Mouse (Mus musculus) liver, embryonic 12.5 days (tissue): ENCODE results near the gene Wdr90. TPM values are rescaled to one million over a fixed set of nuclear protein-coding genes. Genes with fewer than 3 reads are reported as not detected.

ENCODE experiments used
- ATAC-seq: fragments of 200-750 bp; cut with Nextera tagmentation; 2 replicates; pipeline ENCODE4 v1.8.0; 2017; ENCODE audit warnings: moderate number of reproducible peaks, mild to moderate bottlenecking, moderate library complexity
- H3K27ac ChIP-seq: fragments of 300-500 bp; sonication (generic); 2 replicates; pipeline ENCODE4 v1.5.1; 2016; ENCODE audit warnings: mild to moderate bottlenecking
- H3K27me3 ChIP-seq: fragments of 300-500 bp; sonication (generic); replicated peaks from 2 replicates; pipeline ENCODE4 v1.6.1; 2016; ENCODE audit warnings: mild to moderate bottlenecking, moderate library complexity
- H3K36me3 ChIP-seq: fragments of 300-500 bp; sonication (generic); 2 replicates; pipeline ENCODE4 v1.6.1; 2016; ENCODE audit warnings: mild to moderate bottlenecking, moderate library complexity
- H3K4me1 ChIP-seq: fragments of 300-500 bp; sonication (generic); 2 replicates; pipeline ENCODE4 v1.6.1; 2016
- H3K4me2 ChIP-seq: fragments of 300-500 bp; sonication (generic); 2 replicates; pipeline ENCODE4 v1.6.1; 2016; ENCODE audit warnings: mild to moderate bottlenecking, moderate library complexity
- H3K4me3 ChIP-seq: fragments of 300-500 bp; sonication (generic); 2 replicates; pipeline ENCODE4 v1.5.1; 2016; ENCODE audit warnings: mild to moderate bottlenecking, moderate library complexity
- H3K9ac ChIP-seq: fragments of 300-500 bp; sonication (generic); 2 replicates; pipeline ENCODE4 v1.6.1; 2016; ENCODE audit warnings: mild to moderate bottlenecking, moderate library complexity
- H3K9me3 ChIP-seq: fragments of 300-500 bp; sonication (generic); replicated peaks from 2 replicates; pipeline ENCODE4 v1.6.1; 2016; ENCODE audit warnings: mild to moderate bottlenecking, moderate library complexity
- WGBS: fragments of 180-500 bp; shearing (Covaris S2); methylation state at CpG from one replicate; pipeline ENCODE4 v1.1.7; 2016; ENCODE audit not compliant: insufficient replicate concordance; 5-methylcytosine and 5-hydroxymethylcytosine counted together
- polyA plus RNA-seq: library from polyadenylated mRNA; unstranded; fragments of >200 nt; fragmentation: Nextera tagmentation; extraction: Ambion mirVana; gene quantifications from 2 replicates; pipeline ENCODE4 v1.2.1, GENCODE M21; 2016

Gene Wdr90
- polyA plus RNA-seq, 1 experiment from 2014 or later = 19.6 TPM

DNA sequence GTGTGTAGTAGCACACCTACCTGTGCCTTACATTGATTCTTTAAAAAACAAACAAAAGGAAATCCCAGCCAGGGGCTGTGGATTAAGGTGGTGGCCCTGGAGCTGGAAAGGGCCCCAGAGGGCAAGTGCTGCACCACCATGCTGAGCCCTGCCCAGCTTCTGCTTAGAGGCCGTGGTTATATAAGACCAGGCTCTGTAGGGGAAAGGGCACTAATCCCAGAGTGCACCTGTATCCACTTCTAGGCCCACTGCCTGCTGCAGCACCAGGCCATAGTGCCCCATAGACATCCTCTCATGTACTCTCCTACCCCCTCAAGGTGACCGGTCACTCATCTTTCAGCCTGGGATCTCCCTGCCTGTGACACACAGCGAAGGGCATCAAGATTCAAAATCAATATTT lies 4.9 kb upstream of the Wdr90 start:
- no peaks in the 10 kb centered on the region for H3K9me3 ChIP-seq
- H3K36me3 ChIP-seq = peaks cover 35% of the 10 kb centered on the region
- peak overlapping the region; percentile 7; the same call in 1 of the 2 replicates for H3K9ac ChIP-seq
- no peaks in the 10 kb centered on the region for H3K27me3 ChIP-seq
- peak overlapping the region; percentile 92; the same call in 1 of the 2 replicates for H3K4me2 ChIP-seq
- H3K27ac ChIP-seq = no peak overlapping the region
- 81% methylated on average over 3 of the region's 3 CpGs for WGBS
- peaks cover 52% of the 10 kb centered on the region for H3K4me1 ChIP-seq
- no peak overlapping the region for H3K4me3 ChIP-seq
- no peak for ATAC-seq

DNA sequence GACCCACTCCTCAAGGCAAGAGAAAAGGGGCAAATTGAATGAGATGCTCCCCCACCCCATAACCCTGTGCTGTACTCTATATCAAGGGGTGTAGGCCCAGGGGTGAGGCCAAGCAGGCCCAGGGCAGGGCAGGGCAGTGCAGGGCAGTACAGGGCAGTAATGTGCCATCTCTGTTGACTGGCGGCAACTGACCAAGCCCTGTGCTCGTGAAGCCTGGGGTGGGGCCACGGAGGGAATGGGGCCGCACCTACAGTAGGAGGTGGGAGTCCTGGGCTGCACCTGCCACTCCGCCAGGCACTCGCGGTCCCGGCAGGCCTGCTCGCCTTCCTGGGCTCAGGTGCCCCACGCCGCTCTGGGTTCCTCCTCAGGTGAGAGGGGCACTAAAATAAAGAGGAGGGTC lies 4.0 kb upstream of the Wdr90 start:
- Histone ChIP-seq H3K9me3 (no peaks in the 10 kb centered on the region), H3K27me3 (no peaks in the 10 kb centered on the region), H3K27ac (no peak overlapping the region), H3K4me3 (no peak overlapping the region), H3K4me2 (no peak overlapping the region), H3K36me3 (peaks cover 35% of the 10 kb centered on the region), H3K4me1 (peaks cover 60% of the 10 kb centered on the region), H3K9ac (no peak overlapping the region)
- no peak for ATAC-seq
- WGBS = 84% methylated on average over 11 of the region's 11 CpGs

DNA sequence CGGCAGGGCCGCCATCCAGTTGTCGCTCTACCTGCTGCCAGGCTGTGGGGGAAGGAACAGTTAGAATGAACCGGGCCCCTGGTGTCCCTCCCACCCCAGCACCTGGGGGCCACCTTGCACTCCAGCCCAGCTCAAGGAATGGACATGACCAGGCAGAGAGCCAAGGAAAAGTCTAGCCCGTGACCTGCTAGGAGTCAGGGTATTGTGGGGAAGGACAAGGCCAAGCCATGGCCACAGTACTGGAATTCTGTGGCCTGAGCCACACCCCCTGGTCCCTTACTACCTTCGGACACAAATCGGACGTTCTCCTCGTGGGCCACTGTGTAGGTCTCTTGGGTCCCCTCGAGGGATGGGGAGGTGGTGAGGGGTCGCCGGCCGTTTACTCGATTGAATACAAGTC lies 3.0 kb upstream of the Wdr90 start:
- Histone ChIP-seq H3K4me1 (peaks cover 67% of the 10 kb centered on the region), H3K4me2 (no peak overlapping the region), H3K27me3 (no peaks in the 10 kb centered on the region), H3K27ac (no peak overlapping the region), H3K4me3 (no peak overlapping the region), H3K9me3 (no peaks in the 10 kb centered on the region), H3K9ac (no peak overlapping the region), H3K36me3 (peaks cover 35% of the 10 kb centered on the region)
- 85% methylated on average over 14 of the region's 14 CpGs for WGBS
- no peak for ATAC-seq

DNA sequence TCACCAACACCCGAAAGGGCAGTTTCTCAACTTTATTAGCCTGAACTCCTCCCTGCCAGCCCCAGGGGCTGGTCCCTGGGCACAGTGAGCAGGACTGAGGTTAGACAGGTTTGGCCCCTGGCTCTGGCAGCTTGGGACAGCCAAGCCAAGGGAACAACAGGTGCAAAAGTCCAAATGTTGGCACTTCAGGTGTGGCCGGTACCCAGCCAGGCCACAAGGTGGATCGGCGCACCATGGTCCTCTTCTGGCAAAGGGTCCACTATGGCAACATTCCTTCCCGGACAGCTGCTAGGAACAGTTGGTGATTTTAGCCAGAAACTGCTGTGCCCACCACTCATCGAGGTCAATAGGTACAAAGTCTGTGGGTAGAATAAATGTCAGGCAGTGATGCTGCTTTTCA lies 2.4 kb upstream of the Wdr90 start:
- no peaks in the 10 kb centered on the region for H3K9me3 ChIP-seq
- H3K9ac ChIP-seq = no peak overlapping the region
- no peak overlapping the region for H3K4me3 ChIP-seq
- no peaks in the 10 kb centered on the region for H3K27me3 ChIP-seq
- no peak overlapping the region for H3K4me2 ChIP-seq
- H3K27ac ChIP-seq = no peak overlapping the region
- H3K4me1 ChIP-seq = peaks cover 61% of the 10 kb centered on the region
- ATAC-seq = no peak
- H3K36me3 ChIP-seq = peaks cover 35% of the 10 kb centered on the region
- WGBS = 84% methylated on average over 6 of the region's 6 CpGs

DNA sequence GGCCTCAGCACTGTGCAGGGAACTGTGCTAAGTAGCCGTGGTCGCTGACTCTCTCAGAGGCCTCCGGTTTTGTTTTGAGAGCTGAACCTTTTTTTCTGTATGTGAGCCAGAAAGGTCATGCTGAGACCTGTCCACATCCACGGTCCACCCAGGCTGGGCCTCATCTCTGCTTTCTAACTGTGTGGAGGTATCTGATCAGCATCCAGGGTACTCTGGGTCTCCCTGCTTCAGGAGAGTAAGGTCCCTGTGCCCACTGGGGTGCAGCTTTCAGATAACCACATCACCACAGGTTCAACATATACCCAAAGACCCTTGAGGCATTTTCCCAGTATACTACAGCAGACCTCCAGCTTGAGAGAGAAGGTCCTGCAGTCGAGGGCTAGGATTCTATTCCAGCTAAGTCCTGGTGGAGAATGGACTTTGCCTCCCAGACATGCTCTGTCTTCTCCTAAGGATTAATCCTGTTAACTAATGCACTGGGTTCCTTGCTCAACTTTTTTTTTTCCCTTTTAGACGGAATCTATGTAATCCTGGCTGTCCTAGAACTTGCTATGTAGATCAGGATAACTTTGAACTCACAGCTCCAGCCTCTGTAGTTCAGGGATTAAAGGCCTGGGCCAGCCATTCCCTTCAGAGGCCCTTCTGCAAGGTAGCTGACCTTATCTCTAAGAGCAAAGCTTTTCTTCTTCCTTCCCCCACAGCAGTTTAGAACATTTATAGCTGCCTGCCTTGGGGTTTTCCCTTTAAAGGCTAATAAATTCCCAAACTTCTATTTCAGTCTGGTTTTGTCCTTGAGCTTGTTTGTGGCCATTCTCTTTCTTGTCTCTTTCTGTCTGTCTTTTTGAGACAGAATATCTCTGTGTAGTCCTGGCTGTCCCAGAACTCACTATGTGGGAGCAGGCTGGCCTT lies 657 bp upstream of the Wdr90 start:
- 12% methylated on average over 6 of the region's 6 CpGs for WGBS
- H3K4me1 ChIP-seq = peaks cover 44% of the 10 kb centered on the region
- no peaks in the 10 kb centered on the region for H3K27me3 ChIP-seq
- H3K4me2 ChIP-seq = peak overlapping the region; percentile 91
- H3K9me3 ChIP-seq = no peaks in the 10 kb centered on the region
- ATAC-seq = peak; percentile 23; the same call in 1 of the 2 replicates
- H3K27ac ChIP-seq = peak overlapping the region; percentile 74
- peak overlapping the region; percentile 69 for H3K4me3 ChIP-seq
- H3K36me3 ChIP-seq = peaks cover 36% of the 10 kb centered on the region
- peak overlapping the region; percentile 80 for H3K9ac ChIP-seq

DNA sequence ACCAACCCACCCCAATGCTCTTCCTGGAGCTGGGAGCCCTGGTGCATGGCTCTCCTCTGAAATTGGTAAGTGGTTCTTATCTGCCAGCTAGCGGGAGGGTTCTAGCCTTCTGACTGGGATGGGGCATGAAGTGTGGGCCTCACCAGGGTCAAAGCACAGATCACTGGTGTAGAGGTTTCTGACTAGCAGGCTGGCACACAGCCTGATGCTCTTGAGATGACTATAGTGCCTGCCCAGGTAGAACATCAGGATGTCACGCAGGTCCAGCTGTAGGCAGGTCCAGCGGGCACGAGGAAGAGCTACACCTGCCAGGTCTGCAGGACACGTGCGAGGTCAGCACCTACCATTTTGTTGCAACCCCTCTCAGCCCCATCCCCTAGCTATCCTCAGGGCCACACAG lies 1.1 kb downstream of the Wdr90 start:
- H3K9ac ChIP-seq = peak overlapping the region; percentile 80
- H3K4me3 ChIP-seq = peak overlapping the region; percentile 69
- peak overlapping the region; percentile 91 for H3K4me2 ChIP-seq
- no peaks in the 10 kb centered on the region for H3K27me3 ChIP-seq
- H3K36me3 ChIP-seq = peaks cover 38% of the 10 kb centered on the region
- WGBS = 87% methylated on average over 6 of the region's 6 CpGs
- no peaks in the 10 kb centered on the region for H3K9me3 ChIP-seq
- peak overlapping the region; percentile 74; the same call in 1 of the 2 replicates for H3K27ac ChIP-seq
- ATAC-seq = no peak
- peaks cover 29% of the 10 kb centered on the region for H3K4me1 ChIP-seq

DNA sequence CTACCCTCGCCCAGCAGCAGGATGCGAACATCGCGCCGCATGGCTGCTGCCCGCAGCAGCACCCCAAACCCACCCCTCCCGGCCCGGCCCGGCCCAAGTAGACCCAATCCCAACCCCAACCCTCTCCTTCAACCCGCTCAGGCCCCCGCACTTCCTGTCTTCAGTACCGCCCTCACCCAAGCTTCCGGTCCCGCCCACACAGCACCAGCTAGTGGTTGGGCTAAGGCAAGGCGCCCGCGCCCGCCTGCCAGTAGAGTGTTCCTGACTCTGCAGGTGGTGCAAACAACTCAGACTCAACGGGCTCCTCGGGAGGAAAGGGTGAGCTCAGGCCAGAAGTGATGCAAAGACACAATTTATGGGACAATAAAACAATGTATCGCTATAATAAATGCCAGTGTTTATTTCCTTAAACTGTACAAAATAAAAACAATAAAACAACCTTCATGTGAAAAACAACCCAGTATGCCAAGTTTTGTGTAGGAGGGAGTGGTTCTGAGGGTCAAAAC lies 16.9 kb downstream of the Wdr90 start, which contains the start of gene Rhot2:
Gene Rhot2, minus strand, starts transcription at position 456 of the 506 bp plus-strand sequence.
- peak; percentile 93 for ATAC-seq
- Histone ChIP-seq H3K36me3 (peaks cover 82% of the 10 kb centered on the region), H3K9me3 (no peaks in the 10 kb centered on the region), H3K4me3 (peak within 1 kb of the TSS; percentile 82), H3K27me3 (no peaks in the 10 kb centered on the region), H3K4me1 (peaks cover 40% of the 10 kb centered on the region), H3K27ac (peak within 1 kb of the TSS; percentile 91), H3K4me2 (peak within 1 kb of the TSS; percentile 89), H3K9ac (peak within 1 kb of the TSS; percentile 91)
- under 1% methylated on average over 21 of the region's 21 CpGs for WGBS

DNA sequence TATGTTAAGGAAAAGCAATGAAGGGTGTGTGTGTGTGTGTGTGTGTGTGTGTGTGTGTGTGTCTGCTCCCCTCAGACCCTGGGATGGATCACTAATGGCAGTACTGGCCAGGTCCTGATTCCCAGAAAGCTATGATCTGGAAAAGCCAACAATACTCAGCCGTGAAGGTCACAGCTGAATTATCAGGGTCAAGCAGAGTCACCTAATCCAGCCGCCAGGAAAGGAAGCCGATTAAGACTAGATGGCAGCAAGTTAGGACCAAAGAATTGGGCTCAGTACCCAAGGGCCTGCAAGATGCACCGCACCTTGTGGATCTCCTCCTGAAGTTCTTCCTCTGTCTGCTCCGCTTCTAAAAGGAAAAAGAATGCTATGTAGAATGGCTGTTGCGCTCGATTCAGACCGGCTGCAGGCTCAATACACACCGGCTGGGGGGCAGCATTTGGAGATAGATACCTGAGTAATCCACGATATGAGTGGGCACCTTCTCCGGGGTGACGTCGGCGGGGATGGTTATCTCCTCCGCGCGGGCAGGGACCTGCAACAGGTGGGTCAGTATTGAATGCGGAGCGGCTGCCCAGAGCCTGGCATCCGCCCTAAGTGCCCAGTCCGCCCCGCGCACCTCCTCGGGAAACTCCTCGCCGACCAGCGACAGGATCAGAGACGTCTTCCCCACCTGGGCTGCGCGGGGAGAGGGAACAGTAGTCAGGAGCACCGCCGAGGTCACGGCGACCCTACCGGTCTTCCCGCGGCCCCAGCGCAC lies 17.5 kb downstream of the Wdr90 start:
- peak; percentile 51 for ATAC-seq
- Histone ChIP-seq H3K9ac (peak overlapping the region; percentile 91), H3K27me3 (no peaks in the 10 kb centered on the region), H3K4me3 (peak overlapping the region; percentile 82), H3K27ac (peak overlapping the region; percentile 91), H3K4me1 (peaks cover 46% of the 10 kb centered on the region), H3K36me3 (peaks cover 82% of the 10 kb centered on the region), H3K9me3 (no peaks in the 10 kb centered on the region), H3K4me2 (peak overlapping the region; percentile 89)
- 2% methylated on average over 35 of the region's 38 CpGs for WGBS

DNA sequence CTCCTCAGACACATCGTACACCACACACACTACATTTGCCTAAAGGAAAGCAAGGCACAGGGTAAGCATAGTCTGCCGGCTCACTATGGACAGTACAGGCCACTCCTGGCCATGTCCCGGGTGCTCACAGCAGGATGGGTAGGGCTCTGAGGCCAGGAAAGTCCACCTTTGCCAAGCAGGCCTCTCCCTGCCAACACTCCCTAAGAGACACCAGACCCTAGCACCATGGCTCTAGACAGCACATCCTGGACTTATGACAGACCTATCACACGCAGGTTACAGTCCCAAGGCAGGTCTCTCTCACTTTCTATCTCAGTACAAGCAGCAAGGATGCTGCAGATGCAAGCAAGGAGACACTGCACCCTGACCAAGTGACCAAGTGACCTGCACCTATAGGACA lies 18.2 kb downstream of the Wdr90 start:
- no peaks in the 10 kb centered on the region for H3K27me3 ChIP-seq
- H3K9me3 ChIP-seq = no peaks in the 10 kb centered on the region
- ATAC-seq = no peak
- 88% methylated on average over 4 of the region's 4 CpGs for WGBS
- H3K4me3 ChIP-seq = peak overlapping the region; percentile 82
- peaks cover 82% of the 10 kb centered on the region for H3K36me3 ChIP-seq
- H3K4me2 ChIP-seq = peak overlapping the region; percentile 89
- peak overlapping the region; percentile 91 for H3K27ac ChIP-seq
- peak overlapping the region; percentile 91 for H3K9ac ChIP-seq
- H3K4me1 ChIP-seq = peaks cover 47% of the 10 kb centered on the region

DNA sequence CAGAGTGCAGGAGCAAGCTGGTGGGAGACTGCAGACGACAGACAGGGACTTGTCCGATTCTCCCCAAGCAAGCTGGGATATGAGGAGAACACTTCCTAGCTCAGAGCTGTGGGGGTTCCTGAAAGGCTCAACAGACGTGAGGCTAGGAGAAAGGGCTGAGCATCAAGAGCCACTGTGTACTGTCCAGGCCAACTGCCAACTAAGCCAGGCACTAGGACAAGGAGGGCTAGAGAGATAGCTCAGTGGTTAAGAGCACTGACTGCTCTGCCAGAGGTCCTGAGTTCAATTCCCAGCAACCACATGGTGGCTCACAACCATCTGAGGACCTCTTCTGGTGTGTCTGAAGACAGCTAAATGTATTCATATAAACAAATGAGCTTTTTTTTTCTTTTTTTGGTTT lies 18.8 kb downstream of the Wdr90 start:
- Histone ChIP-seq H3K36me3 (peaks cover 82% of the 10 kb centered on the region), H3K4me3 (no peak overlapping the region), H3K4me2 (no peak overlapping the region; the same call in 1 of the 2 replicates), H3K9me3 (no peaks in the 10 kb centered on the region), H3K27me3 (no peaks in the 10 kb centered on the region), H3K4me1 (peaks cover 53% of the 10 kb centered on the region), H3K27ac (no peak overlapping the region), H3K9ac (no peak overlapping the region)
- 84% methylated on average over 3 of the region's 3 CpGs for WGBS
- ATAC-seq = no peak

DNA sequence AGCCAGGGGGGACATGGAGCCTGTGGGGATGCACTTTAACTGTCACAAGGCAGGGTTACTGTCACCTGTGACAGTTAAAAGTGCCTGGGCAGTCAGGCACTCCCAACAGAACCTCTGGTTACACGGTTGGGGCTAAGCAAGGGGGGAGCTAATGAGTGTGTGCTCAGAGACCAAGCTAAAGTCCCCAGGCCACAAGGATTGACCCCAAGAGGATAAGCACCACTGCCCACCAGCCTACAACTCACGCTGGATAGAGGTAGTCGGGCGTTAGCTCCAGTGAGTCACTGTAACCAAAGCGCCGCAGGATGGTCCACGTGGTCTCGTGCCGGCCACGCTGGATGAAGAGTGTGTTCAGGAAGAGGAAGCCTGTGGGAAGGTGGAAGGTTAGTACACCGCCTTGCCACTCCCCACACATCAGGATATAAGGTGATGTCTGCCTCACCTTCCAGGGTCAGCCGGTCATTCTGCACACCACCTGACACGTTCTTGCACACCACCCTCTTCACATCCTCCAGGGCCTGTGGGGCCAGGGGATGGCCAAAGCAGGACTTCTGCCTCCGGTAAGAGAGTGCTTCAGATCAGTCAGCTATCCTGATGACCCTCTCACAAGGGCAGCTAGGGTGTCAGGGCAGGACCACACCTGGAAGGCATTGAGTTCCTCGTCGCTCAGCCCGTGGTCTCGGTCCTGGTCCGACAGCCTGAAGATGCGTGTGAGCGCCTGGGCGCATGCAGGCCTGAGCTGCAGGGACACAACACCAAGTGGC lies 20.0 kb downstream of the Wdr90 start, which contains the start of gene Gm20683:
Gene Gm20683, minus strand, starts transcription at position 647 of the 764 bp plus-strand sequence.
- Histone ChIP-seq H3K4me1 (peaks cover 65% of the 10 kb centered on the region), H3K27ac (no peak within 1 kb of the TSS), H3K4me2 (no peak within 1 kb of the TSS; the same call in 1 of the 2 replicates), H3K36me3 (peaks cover 72% of the 10 kb centered on the region), H3K9ac (no peak within 1 kb of the TSS), H3K9me3 (no peaks in the 10 kb centered on the region), H3K4me3 (no peak within 1 kb of the TSS), H3K27me3 (no peaks in the 10 kb centered on the region)
- no peak for ATAC-seq
- WGBS = 90% methylated on average over 22 of the region's 22 CpGs
